Mouse (Mus musculus) left cerebral cortex, postnatal 4 days (tissue): ENCODE measurements at regions not wholly inside any gene's neighbourhood (a gene's known extent, or its start where the extent isn't known, plus 50 kb on each side); places are given as distances from the start of the nearest gene placed in this dataset.

Experiments used
- DNase-seq: peaks from one replicate; pipeline ENCODE4 v3.0.0-alpha.2; 2022
- intact Hi-C: fragments of 180-260 bp; cut with DNase I; formaldehyde crosslinking; loops from one replicate; pipeline ENCODE4 v1.15.1; 2025

DNA sequence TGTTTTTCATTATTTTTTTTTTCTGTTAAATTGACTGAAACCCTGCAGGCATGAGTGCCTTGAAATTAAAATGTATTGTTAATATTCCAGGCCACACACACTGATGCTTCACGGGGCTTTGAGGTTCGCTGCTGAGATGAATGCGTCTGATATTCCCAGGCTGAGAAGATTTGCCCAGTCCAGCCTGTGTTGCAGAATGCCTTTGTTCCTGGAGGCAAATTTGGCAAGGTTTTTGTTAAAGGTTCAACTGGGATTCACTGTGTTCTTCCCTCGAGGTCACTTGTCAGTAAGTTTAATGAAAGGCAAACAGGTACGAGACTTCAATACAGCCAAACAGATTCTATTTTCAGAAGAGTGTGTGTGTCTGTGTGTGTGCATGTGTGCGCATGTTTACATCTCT lies 50.0 kb upstream of the Cachd1 start:
- intact Hi-C loops, result loop anchor here (10.0 kb wide), 1 partner anchor 418 kb away; no protein-coding TSS in a partner anchor
- DNase-seq, result no peak
